Mouse (Mus musculus): Measurements from ENCODE around the gene Mpst.

DNA sequence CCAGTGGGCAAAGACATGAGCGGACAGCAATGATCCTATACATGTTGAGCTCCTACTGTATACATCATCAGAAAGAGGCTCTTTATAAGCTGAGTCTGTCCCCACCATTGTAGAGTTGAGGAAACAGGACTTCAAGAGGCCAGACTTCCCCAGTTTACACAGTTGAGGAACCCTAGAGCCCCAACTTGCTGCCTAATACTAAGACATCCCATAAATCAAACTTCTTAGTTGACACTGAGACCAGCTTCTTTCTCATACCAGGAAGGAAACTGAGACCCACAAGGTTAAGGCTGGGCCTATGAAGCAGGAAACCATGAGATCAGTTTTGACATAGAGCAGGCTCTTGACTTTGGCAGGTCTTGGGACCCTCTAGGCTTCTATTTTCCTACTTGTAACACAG lies 20.7 kb upstream of the Mpst start:
- TF ChIP-seq POLR2A (IDR thresholded peaks at IDR 0.05; ENCODE audit: borderline replicate concordance, extremely low read depth, insufficient read depth, insufficient read length, poor library complexity, severe bottlenecking) (no peak), CTCF (IDR thresholded peaks at IDR 0.05; ENCODE audit: borderline replicate concordance, extremely low read depth, insufficient read depth, insufficient read length) (no peak)

All from brain, embryonic 14.5 days (tissue).